Mouse (Mus musculus) forebrain, embryonic 14.5 days (tissue): ENCODE measurements at regions not wholly inside any gene's neighbourhood (a gene's known extent, or its start where the extent isn't known, plus 50 kb on each side); places are given as distances from the start of the nearest gene placed in this dataset.

ENCODE experiments used
- ATAC-seq: fragments of 200-750 bp; cut with Nextera tagmentation; 2 replicates; pipeline ENCODE4 v1.8.0; 2017; ENCODE audit warnings: mild to moderate bottlenecking, moderate library complexity
- DNase-seq: peaks from one replicate; pipeline ENCODE4 v3.0.0-alpha.2; 2015; ENCODE audit warnings: low spot score
- H3K27ac ChIP-seq: fragments of 300-500 bp; sonication (generic); 2 replicates; pipeline ENCODE4 v1.5.1; 2014; ENCODE audit warnings: low read depth, mild to moderate bottlenecking, control low read depth, low read length, moderate library complexity
- H3K27me3 ChIP-seq: fragments of 300-500 bp; sonication (generic); replicated peaks from 2 replicates; pipeline ENCODE4 v1.6.1; 2014; ENCODE audit warnings: low read length, control low read depth, mixed read lengths; ENCODE audit not compliant: control insufficient read depth, insufficient read depth
- H3K36me3 ChIP-seq: fragments of 300-500 bp; sonication (generic); 2 replicates; pipeline ENCODE4 v1.6.1; 2014; ENCODE audit warnings: low read length, control low read depth; ENCODE audit not compliant: control insufficient read depth, insufficient read depth
- H3K4me1 ChIP-seq: fragments of 300-500 bp; sonication (generic); 2 replicates; pipeline ENCODE4 v1.6.1; 2014; ENCODE audit warnings: antibody characterized with exemption, low read length, control low read depth; ENCODE audit not compliant: control insufficient read depth, insufficient read depth
- H3K4me2 ChIP-seq: fragments of 300-500 bp; sonication (generic); 2 replicates; pipeline ENCODE4 v1.6.1; 2014; ENCODE audit warnings: mild to moderate bottlenecking, control low read depth, low read length
- H3K4me3 ChIP-seq: fragments of 300-500 bp; sonication (generic); 2 replicates; pipeline ENCODE4 v1.5.1; 2014; ENCODE audit warnings: low read depth, low read length, control low read depth
- H3K9ac ChIP-seq: fragments of 300-500 bp; sonication (generic); 2 replicates; pipeline ENCODE4 v1.6.1; 2014; ENCODE audit warnings: mild to moderate bottlenecking, low read length, control low read depth, moderate library complexity
- H3K9me3 ChIP-seq: fragments of 300-500 bp; sonication (generic); replicated peaks from 2 replicates; pipeline ENCODE4 v1.6.1; 2016; ENCODE audit warnings: low read length, control low read depth, mixed read lengths; ENCODE audit not compliant: control insufficient read depth
- WGBS: fragments of 180-500 bp; shearing (Covaris S2); extraction: QIAGEN DNeasy Blood & Tissue Kit; methylation state at CpG from one replicate; pipeline ENCODE4 v1.1.7; 2014; 5-methylcytosine and 5-hydroxymethylcytosine counted together

DNA sequence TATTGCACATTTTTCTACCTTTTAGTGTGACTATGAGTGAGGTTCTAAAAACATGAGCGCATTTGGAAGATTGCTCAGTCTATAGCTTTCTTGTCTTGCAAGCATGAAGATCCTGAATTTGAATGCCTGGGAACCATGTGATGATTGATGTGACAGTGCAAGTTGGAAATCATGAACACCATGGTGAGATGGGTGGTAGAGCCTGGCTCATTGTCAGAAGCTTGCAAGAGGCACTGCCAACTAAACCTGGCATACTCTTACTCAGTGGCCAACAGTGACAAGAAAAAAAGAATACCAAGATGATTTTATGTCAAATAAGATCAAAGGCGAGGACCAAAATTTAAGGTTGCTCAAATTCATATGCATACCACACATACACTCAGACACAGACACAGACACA is 188.1 kb upstream of the Tmprss15 start:
- Histone ChIP-seq H3K4me3 (no peak overlapping the region), H3K4me2 (no peak overlapping the region), H3K27me3 (no peaks in the 10 kb centered on the region), H3K4me1 (no peaks in the 10 kb centered on the region), H3K9ac (no peak overlapping the region), H3K36me3 (no peaks in the 10 kb centered on the region), H3K27ac (no peak overlapping the region), H3K9me3 (no peaks in the 10 kb centered on the region)
- ATAC-seq (no peak), DNase-seq (no peak)
- WGBS: 94% methylated on average over 2 of the region's 2 CpGs

DNA sequence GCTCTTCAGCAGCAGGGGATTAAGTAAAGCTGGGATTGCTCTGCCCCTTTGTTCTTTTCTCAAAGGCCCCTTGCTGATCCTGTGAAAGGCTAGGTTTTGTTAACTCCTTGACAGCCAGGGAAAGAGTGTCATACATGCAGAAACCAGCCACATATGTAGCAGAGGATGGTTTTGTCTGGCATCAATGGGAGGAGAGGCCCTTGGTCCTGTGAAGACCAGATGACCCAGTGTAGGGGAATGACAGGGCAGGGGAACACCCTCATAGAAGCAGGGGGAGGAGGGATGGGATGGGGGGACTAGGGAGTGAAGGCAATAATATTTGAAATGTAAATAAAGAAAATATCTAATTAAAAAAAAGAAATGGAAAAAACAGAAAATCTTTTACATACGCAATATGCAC is 165.6 kb upstream of the Tmprss15 start:
- ATAC-seq (no peak), DNase-seq (no peak)
- WGBS: 94% methylated on average over 1 of the region's 1 CpGs
- H3K36me3 ChIP-seq: no peaks in the 10 kb centered on the region
- no peaks in the 10 kb centered on the region for H3K9me3 ChIP-seq
- no peaks in the 10 kb centered on the region for H3K27me3 ChIP-seq
- H3K4me2 ChIP-seq: no peak overlapping the region
- no peak overlapping the region for H3K27ac ChIP-seq
- no peak overlapping the region for H3K4me3 ChIP-seq
- H3K9ac ChIP-seq: no peak overlapping the region
- no peaks in the 10 kb centered on the region for H3K4me1 ChIP-seq

DNA sequence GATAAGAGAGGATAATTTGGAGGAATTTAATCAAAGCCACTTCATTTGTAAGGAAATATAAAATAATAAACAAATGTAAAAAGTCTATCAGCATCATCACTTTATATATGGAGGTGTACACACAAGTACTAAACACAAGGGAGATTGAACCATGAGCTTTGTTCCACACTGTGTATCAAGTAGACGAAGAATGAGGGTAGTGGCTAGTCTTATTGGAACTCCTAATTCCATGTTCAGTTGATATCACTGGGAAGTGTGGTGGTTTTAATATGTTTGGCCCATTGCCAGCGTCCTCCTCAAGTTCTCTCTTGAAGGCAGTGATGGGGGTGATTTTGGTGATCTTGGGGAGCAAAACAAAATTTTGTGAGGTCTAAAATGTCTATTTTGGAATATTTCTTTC is 165.2 kb upstream of the Tmprss15 start:
- ATAC-seq: no peak
- Histone ChIP-seq H3K36me3 (no peaks in the 10 kb centered on the region), H3K4me1 (no peaks in the 10 kb centered on the region), H3K27ac (no peak overlapping the region), H3K27me3 (no peaks in the 10 kb centered on the region), H3K4me3 (no peak overlapping the region), H3K9me3 (no peaks in the 10 kb centered on the region), H3K4me2 (no peak overlapping the region), H3K9ac (no peak overlapping the region)
- no peak for DNase-seq
- 30% methylated on average over 2 of the region's 2 CpGs for WGBS

GRCm38 (mm10) chr16:79240857-79241491 is 150.1 kb upstream of the Tmprss15 start:
- DNase-seq (peak; percentile 56), ATAC-seq (peak; percentile 74)
- Histone ChIP-seq H3K27me3 (no peaks in the 10 kb centered on the region), H3K4me2 (no peak overlapping the region), H3K9ac (no peak overlapping the region), H3K9me3 (no peaks in the 10 kb centered on the region), H3K36me3 (no peaks in the 10 kb centered on the region), H3K4me1 (no peaks in the 10 kb centered on the region), H3K27ac (no peak overlapping the region), H3K4me3 (no peak overlapping the region)
- WGBS: 46% methylated on average over 3 of the region's 3 CpGs

DNA sequence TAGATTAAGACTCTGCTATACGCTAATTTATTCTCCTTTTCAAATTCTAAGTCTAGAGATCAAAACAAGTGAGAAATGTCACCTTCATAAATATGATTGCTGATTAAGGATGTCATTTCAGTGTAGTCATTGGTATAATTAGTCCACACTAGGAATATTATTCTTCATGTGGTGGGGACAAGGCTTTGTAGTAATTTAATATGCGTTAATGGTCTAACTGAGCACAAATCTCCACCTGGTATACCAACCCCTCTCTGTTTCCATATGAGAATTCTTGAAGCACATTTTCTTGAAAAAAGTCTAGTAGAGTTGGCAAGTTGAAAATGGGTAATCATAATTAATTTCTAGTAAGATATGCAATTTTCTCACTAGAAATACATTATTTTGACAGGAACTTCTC is 149.3 kb upstream of the Tmprss15 start:
- no peak overlapping the region for H3K9ac ChIP-seq
- WGBS: 87% methylated on average over 2 of the region's 2 CpGs

GRCm38 (mm10) chr16:79191196-79191595 is 100.3 kb upstream of the Tmprss15 start:
- Histone ChIP-seq H3K9me3 (no peaks in the 10 kb centered on the region), H3K4me3 (no peak overlapping the region), H3K9ac (no peak overlapping the region), H3K27me3 (no peaks in the 10 kb centered on the region), H3K36me3 (no peaks in the 10 kb centered on the region), H3K4me1 (no peaks in the 10 kb centered on the region), H3K4me2 (no peak overlapping the region), H3K27ac (no peak overlapping the region)
- no peak for ATAC-seq
- WGBS: 82% methylated on average over 7 of the region's 7 CpGs
- no peak for DNase-seq

More for the DNA sequence above, 149.3 kb upstream of the Tmprss15 start:
- H3K4me2 ChIP-seq: no peak overlapping the region
- no peak overlapping the region for H3K27ac ChIP-seq
- H3K36me3 ChIP-seq: no peaks in the 10 kb centered on the region
- H3K27me3 ChIP-seq: no peaks in the 10 kb centered on the region
- DNase-seq (peak; percentile 6), ATAC-seq (no peak)
- no peaks in the 10 kb centered on the region for H3K9me3 ChIP-seq
- no peak overlapping the region for H3K4me3 ChIP-seq
- no peaks in the 10 kb centered on the region for H3K4me1 ChIP-seq

GRCm38 (mm10) chr16:79186471-79186870 is 95.6 kb upstream of the Tmprss15 start:
- no peak overlapping the region for H3K27ac ChIP-seq
- no peak for ATAC-seq
- H3K36me3 ChIP-seq: no peaks in the 10 kb centered on the region
- H3K4me2 ChIP-seq: no peak overlapping the region
- H3K9me3 ChIP-seq: no peaks in the 10 kb centered on the region
- no peaks in the 10 kb centered on the region for H3K4me1 ChIP-seq
- 74% methylated on average over 1 of the region's 1 CpGs for WGBS
- H3K9ac ChIP-seq: no peak overlapping the region
- DNase-seq: peak; percentile 46
- H3K27me3 ChIP-seq: no peaks in the 10 kb centered on the region
- H3K4me3 ChIP-seq: no peak overlapping the region

DNA sequence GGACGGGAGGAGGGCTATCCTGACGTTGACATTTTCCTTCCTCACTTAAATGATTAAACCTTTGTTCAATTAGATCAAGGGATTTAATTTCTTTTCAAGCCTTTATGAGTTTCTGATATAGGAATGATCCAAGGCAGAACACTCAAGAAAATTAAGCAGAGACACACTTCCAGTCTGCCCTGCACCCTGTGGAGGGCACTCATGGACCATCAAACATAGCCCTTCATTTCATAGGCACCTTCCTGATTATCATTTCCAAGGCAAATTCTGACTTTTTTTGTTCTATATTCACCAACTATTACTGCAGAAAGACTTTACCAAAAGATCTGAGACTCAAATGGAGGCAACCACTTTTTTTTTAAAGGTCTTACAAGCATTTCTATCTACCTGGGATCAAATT is 91.6 kb upstream of the Tmprss15 start:
- Histone ChIP-seq H3K4me2 (no peak overlapping the region), H3K4me3 (no peak overlapping the region), H3K27ac (no peak overlapping the region), H3K4me1 (peaks cover 2% of the 10 kb centered on the region; the same call in 1 of the 2 replicates), H3K9me3 (no peaks in the 10 kb centered on the region), H3K27me3 (no peaks in the 10 kb centered on the region), H3K9ac (no peak overlapping the region), H3K36me3 (no peaks in the 10 kb centered on the region)
- no peak for ATAC-seq
- peak; percentile 40 for DNase-seq
- WGBS: 77% methylated on average over 2 of the region's 2 CpGs

- ATAC-seq: peak; percentile 91
- peak; percentile 81 for DNase-seq
- Histone ChIP-seq H3K27me3 (no peaks in the 10 kb centered on the region), H3K36me3 (no peaks in the 10 kb centered on the region), H3K27ac (peak overlapping the region; percentile 46), H3K4me3 (peak overlapping the region; percentile 13), H3K9ac (peak overlapping the region; percentile 14; the same call in 1 of the 2 replicates), H3K4me2 (peak overlapping the region; percentile 47), H3K4me1 (peaks cover 8% of the 10 kb centered on the region; the same call in 1 of the 2 replicates), H3K9me3 (no peaks in the 10 kb centered on the region)
- WGBS: 7% methylated on average over 15 of the region's 15 CpGs
Measured at GRCm38 (mm10) chr16:79177299-79177999, 86.6 kb upstream of the Tmprss15 start.
